ENCODE assay signal across 8 mouse cellular contexts in genomic region chr14:25565344-25566088, GRCm38 (mm10).
DNase-seq lines count a peak whose midpoint lies in the region; ATAC-seq and TF ChIP-seq lines count a peak whose summit lies in the region.

No protein-coding gene starts in this region.

- TF ChIP-seq POLR2A in bone marrow, adult 2 months (IDR thresholded peaks at IDR 0.05; ENCODE audit: borderline replicate concordance, control insufficient read depth, low read depth, low read length), result 0 out of 2 replicates have a peak, but pooled peaks have one; percentile 14
- no peak for TF ChIP-seq POLR2A in spleen, adult 2 months (IDR thresholded peaks at IDR 0.05; ENCODE audit: low read depth, low read length)

- no peak overlapping the region for H3K4me3 ChIP-seq in bone marrow, adult 2 months (replicated peaks; ENCODE audit: control insufficient read depth, low read depth, low read length)
- no peak overlapping the region for H3K4me3 ChIP-seq in embryonic facial prominence, embryonic 14.5 days (ENCODE audit: low read depth, low read length)
- no peak overlapping the region for H3K4me3 ChIP-seq in limb, embryonic 13.5 days
- no peak overlapping the region for H3K4me3 ChIP-seq in midbrain, embryonic 16.5 days (ENCODE audit: low read depth, low read length)
- H3K4me3 ChIP-seq in spleen, adult 2 months (ENCODE audit: extremely low read depth, insufficient read depth, insufficient read length), result no peak overlapping the region

- H3K9ac ChIP-seq in embryonic facial prominence, embryonic 14.5 days (ENCODE audit: low read depth, low read length), result 0 out of 2 replicates have a peak overlapping the region, but pooled peaks have one; percentile 5
- H3K9ac ChIP-seq in limb, embryonic 13.5 days, result 0 out of 2 replicates have a peak overlapping the region, but pooled peaks have one; percentile 39
- no peak overlapping the region for H3K9ac ChIP-seq in midbrain, embryonic 16.5 days (ENCODE audit: low read depth, low read length)

- H3K4me1 ChIP-seq in bone marrow, adult 2 months (ENCODE audit: control insufficient read depth, insufficient read depth, low read length), result no peaks in the 10 kb centered on the region; the same call in 1 of the 2 replicates
- H3K4me1 ChIP-seq in embryonic facial prominence, embryonic 14.5 days (ENCODE audit: control insufficient read depth, insufficient read depth, low read length), result peaks cover 11% of the 10 kb centered on the region
- peaks cover 49% of the 10 kb centered on the region for H3K4me1 ChIP-seq in limb, embryonic 13.5 days
- H3K4me1 ChIP-seq in midbrain, embryonic 16.5 days (ENCODE audit: control insufficient read depth, insufficient read depth, low read length), result peaks cover 19% of the 10 kb centered on the region
- H3K4me1 ChIP-seq in spleen, adult 2 months (ENCODE audit: control insufficient read depth, insufficient read depth, insufficient read length), result no peaks in the 10 kb centered on the region; the same call in 1 of the 2 replicates

- peak; percentile 97 for TF ChIP-seq CTCF in bone marrow, adult 2 months (IDR thresholded peaks at IDR 0.05; ENCODE audit: control insufficient read depth, insufficient read depth, low read length)
- peak; percentile 100 for TF ChIP-seq CTCF in spleen, adult 2 months (IDR thresholded peaks at IDR 0.05; ENCODE audit: extremely low read depth, insufficient read depth, insufficient read length, insufficient replicate concordance)

- no peaks in the 10 kb centered on the region for H3K9me3 ChIP-seq in embryonic facial prominence, embryonic 14.5 days (ENCODE audit: control insufficient read depth, low read length)
- H3K9me3 ChIP-seq in limb, embryonic 13.5 days, result no peaks in the 10 kb centered on the region
- no peaks in the 10 kb centered on the region for H3K9me3 ChIP-seq in midbrain, embryonic 16.5 days (replicated peaks; ENCODE audit: control insufficient read depth, low read length, poor library complexity, severe bottlenecking)

- H3K36me3 ChIP-seq in embryonic facial prominence, embryonic 14.5 days (ENCODE audit: control insufficient read depth, insufficient read depth, low read length), result no peaks in the 10 kb centered on the region
- peaks cover 50% of the 10 kb centered on the region for H3K36me3 ChIP-seq in limb, embryonic 13.5 days
- no peaks in the 10 kb centered on the region for H3K36me3 ChIP-seq in midbrain, embryonic 16.5 days (ENCODE audit: control insufficient read depth, insufficient read depth, low read length)
- no peaks in the 10 kb centered on the region for H3K36me3 ChIP-seq in spleen, adult 2 months (ENCODE audit: control insufficient read depth, insufficient read depth, low read length)

- no peaks in the 10 kb centered on the region for H3K27me3 ChIP-seq in embryonic facial prominence, embryonic 14.5 days (replicated peaks; ENCODE audit: control insufficient read depth, insufficient read depth, low read length)
- no peaks in the 10 kb centered on the region for H3K27me3 ChIP-seq in limb, embryonic 13.5 days
- H3K27me3 ChIP-seq in midbrain, embryonic 16.5 days (ENCODE audit: control insufficient read depth, insufficient read depth, low read depth, low read length), result no peaks in the 10 kb centered on the region
- H3K27me3 ChIP-seq in spleen, adult 2 months (ENCODE audit: control insufficient read depth, insufficient read depth, low read length), result no peaks in the 10 kb centered on the region

- H3K27ac ChIP-seq in bone marrow, adult 2 months (ENCODE audit: control insufficient read depth, insufficient read depth, low read depth, low read length, poor library complexity), result no peak overlapping the region
- H3K27ac ChIP-seq in embryonic facial prominence, embryonic 14.5 days (replicated peaks; ENCODE audit: low read depth, low read length), result peak overlapping the region; percentile 61; the same call in 1 of the 2 replicates
- peak overlapping the region; percentile 69 for H3K27ac ChIP-seq in limb, embryonic 13.5 days
- peak overlapping the region; percentile 38; the same call in 1 of the 2 replicates for H3K27ac ChIP-seq in midbrain, embryonic 16.5 days (ENCODE audit: low read length)
- H3K27ac ChIP-seq in spleen, adult 2 months (ENCODE audit: insufficient read depth, low read length), result no peak overlapping the region

- 51% methylated on average over 11 of the region's 11 CpGs for WGBS in bone marrow, adult 2 months
- WGBS in embryonic facial prominence, embryonic 14.5 days, result 31% methylated on average over 11 of the region's 11 CpGs
- whole genome bisulfite sequencing in limb, embryonic 13.5 days, result 17% methylated on average over 11 of the region's 11 CpGs
- WGBS in midbrain, embryonic 16.5 days, result 20% methylated on average over 11 of the region's 11 CpGs
- 51% methylated on average over 11 of the region's 11 CpGs for WGBS in spleen, adult 2 months

- peak; percentile 79 for ATAC-seq in embryonic facial prominence, embryonic 14.5 days (ENCODE audit: low read depth)
- ATAC-seq in limb, embryonic 13.5 days (ENCODE audit: low FRiP score, low read depth), result peak; percentile 25; the same call in 1 of the 2 replicates
- ATAC-seq in midbrain, embryonic 16.5 days, result peak; percentile 85

- peak; percentile 80 for DNase-seq in 416B (ENCODE audit: low read depth)
- peak; percentile 85 for DNase-seq in embryonic facial prominence, embryonic 14.5 days (ENCODE audit: low spot score)
- peak; percentile 82 to 83 for DNase-seq in heart, adult 9 months (ENCODE audit: low spot score in 2 of 2)
- DNase-seq in kidney, adult 9 months, result peak; percentile 92
- peak; percentile 50 to 85 for DNase-seq in spleen, adult 2 months (ENCODE audit: low read depth in 1 of 2, low spot score in 2 of 2)

- H3K4me2 ChIP-seq in embryonic facial prominence, embryonic 14.5 days (ENCODE audit: low read depth, low read length), result no peak overlapping the region
- no peak overlapping the region for H3K4me2 ChIP-seq in limb, embryonic 13.5 days (replicated peaks)
- no peak overlapping the region for H3K4me2 ChIP-seq in midbrain, embryonic 16.5 days (ENCODE audit: low read length)

Comparison
In these comparisons a context has a peak if more than half of its experiments do, and no peak if none do; other contexts are left out.
1. H3K27ac ChIP-seq: peak in embryonic facial prominence, embryonic 14.5 days (single experiment), limb, embryonic 13.5 days (single experiment) and midbrain, embryonic 16.5 days (single experiment); none in bone marrow, adult 2 months (single experiment) and spleen, adult 2 months (single experiment).
2. ATAC-seq: peak in every context shown above with its lines; median percentile 85 in midbrain, embryonic 16.5 days; 79 in embryonic facial prominence, embryonic 14.5 days; 25 in limb, embryonic 13.5 days.
3. Peak in every context shown above with its lines, with median percentiles within 50 percentile points of each other: DNase-seq.